Mouse (Mus musculus): Measurements from ENCODE around the gene Snd1.

- TF ChIP-seq GATA1 (IDR thresholded peaks at IDR 0.05; ENCODE audit: borderline replicate concordance, low read length) (no peak), FLI1 (IDR thresholded peaks at IDR 0.05; ENCODE audit: low read length) (no peak)
Observed at GRCm38 (mm10) chr6:28827565-28827964, 352.6 kb downstream of the Snd1 start.
